Mouse (Mus musculus): Measurements from ENCODE around the gene Fam98b. TPM values are rescaled to one million over a fixed set of nuclear protein-coding genes. Genes with fewer than 3 reads are reported as not detected.

Fam98b gene
- total RNA-seq, 2 experiments from 2014 or later: 20.4 to 21.9 TPM

DNA sequence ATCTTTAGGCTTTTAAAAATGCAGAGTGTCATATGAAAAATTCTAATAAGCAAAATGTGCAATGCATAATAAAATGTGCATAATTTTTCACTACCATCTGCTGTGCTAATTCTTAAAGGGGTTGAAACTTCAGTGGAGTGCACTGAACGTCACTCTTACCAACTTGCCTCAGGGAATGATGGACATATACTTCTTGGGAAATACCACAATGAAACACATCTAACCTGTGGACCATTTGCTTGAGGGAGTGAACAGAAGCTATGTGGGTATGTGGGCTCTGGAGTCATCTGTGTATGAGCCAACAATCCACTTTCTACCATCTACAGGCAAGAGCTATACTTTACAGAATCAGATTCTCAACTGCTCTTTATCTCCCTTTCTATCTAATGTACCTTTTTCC lies 61.8 kb downstream of the Fam98b start:
- H3K27ac ChIP-seq: no peak overlapping the region
- no peak for TF ChIP-seq CTCF (IDR thresholded peaks at IDR 0.05)
- intact Hi-C loops (cut with DNase I): no loop called here
- no peak overlapping the region for H3K4me3 ChIP-seq
- DNase-seq: no peak

DNA sequence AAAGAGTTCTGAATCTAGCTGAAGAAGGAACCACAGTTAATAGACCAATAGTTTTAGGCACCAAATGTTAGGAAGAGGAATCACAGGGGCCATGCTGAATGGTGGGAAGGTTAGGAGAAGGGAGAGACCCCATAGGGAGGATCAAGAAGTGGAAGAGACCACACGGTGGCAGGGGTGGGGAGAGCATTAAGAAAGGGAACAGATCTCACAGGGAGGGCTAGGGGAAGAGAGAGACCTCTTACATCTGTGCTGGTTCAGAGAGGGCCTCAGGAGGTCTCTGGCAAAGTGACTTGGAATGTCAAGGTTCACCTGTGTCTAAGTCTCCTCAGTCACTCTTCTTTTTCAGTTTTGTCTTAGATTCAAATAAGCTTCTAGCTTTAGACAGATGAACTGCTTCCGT lies 62.5 kb downstream of the Fam98b start:
- DNase-seq: no peak
- intact Hi-C loops (cut with DNase I): no loop called here
- Histone ChIP-seq H3K4me3 (no peak overlapping the region), H3K27ac (no peak overlapping the region)
- no peak for TF ChIP-seq CTCF (IDR thresholded peaks at IDR 0.05)

DNA sequence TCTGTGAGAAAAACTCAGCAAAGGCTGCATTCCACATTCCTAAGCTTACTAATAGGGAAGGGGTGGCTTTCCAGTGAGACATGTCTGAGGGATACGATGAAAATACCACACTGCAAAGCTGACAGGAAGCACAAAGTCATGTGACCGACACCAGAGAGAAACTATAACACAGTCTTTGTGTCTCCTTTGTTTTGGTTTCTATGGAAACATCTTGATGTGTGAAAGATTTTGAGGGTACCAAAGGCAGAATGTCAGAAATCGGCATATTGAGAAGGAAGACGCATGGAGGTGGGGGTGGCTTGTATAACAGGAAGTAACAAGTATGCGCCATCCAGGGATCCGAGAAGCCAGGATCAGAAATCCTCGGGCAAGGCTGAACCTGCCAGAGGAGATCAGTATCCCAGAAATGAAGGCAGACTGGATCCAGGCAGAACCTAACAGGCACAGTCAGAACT lies 62.9 kb downstream of the Fam98b start:
- H3K27ac ChIP-seq: no peak overlapping the region
- intact Hi-C loops (cut with DNase I): no loop called here
- no peak for DNase-seq
- TF ChIP-seq CTCF (IDR thresholded peaks at IDR 0.05): no peak
- H3K4me3 ChIP-seq: no peak overlapping the region

DNA sequence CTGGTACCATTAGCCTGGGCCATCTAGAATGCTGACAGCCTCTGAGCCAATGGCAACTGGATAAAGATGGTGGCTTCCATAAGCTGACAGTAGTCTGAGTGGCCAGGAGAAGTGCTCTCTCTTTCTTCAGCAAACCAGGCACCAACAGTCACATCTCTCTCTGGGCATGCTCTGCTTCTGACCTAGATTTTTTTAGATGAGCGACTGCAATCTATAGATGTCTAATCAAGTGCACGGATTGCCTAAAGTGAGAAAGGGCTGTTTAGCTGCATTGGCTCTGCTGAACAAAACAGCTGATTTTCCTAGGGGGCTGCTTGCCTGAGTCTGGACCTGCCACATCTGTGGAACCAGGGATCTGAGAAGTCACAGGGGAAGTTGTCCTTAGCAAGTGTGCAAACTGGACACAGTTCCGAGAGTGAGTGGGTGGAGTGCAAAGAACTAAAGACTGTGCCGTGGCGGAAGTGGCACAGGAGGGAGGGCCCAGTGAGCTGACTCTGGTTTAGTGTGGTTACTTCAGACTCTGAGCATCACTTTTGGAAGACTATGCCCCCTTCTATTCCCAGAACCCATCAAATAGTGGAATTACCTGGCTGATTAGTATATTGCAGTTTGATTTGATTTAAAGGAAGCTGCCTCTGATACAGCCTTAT lies 64.2 kb downstream of the Fam98b start:
- DNase-seq: no peak
- Histone ChIP-seq H3K27ac (no peak overlapping the region), H3K4me3 (no peak overlapping the region)
- intact Hi-C loops (cut with DNase I): no loop called here
- TF ChIP-seq CTCF (IDR thresholded peaks at IDR 0.05): no peak

DNA sequence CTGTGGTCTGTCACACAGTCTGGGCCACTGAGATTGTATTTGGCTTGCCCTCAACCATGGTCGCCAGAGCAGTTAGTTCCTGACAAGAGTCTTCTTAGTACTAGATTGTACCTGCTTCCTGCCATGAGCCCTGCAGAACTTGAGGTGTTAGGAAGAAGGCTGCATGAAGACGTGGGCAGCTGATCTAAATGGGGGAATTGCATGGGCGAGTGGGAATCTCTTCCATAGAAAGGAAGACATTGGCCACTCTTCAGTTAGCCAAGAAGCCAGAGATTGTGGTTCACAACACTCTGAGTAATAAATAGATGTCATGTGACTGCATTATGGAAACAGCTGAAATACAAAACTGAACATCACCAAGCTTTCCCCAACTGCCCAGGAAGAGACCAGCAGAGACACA lies 69.5 kb downstream of the Fam98b start:
- H3K4me3 ChIP-seq: no peak overlapping the region
- intact Hi-C loops (cut with DNase I): no loop called here
- no peak overlapping the region for H3K27ac ChIP-seq

More for the DNA sequence above, 69.5 kb downstream of the Fam98b start:
- TF ChIP-seq CTCF (IDR thresholded peaks at IDR 0.05): no peak
- no peak for DNase-seq

Other genes starting within 250 kb of the Fam98b start
- 1 to 10 TPM; 5.0 to 7.3 TPM for gene Spred1, start 128.4 kb upstream of the Fam98b start, total RNA-seq (2021)
- under 1 TPM in 1 of 2 experiments, not detected in 1; 0.10 TPM for gene Rasgrp1, start 93.3 kb downstream of the Fam98b start, total RNA-seq (2021)